Mouse (Mus musculus): ENCODE results near the gene Spata48.

Spata48 gene

DNA sequence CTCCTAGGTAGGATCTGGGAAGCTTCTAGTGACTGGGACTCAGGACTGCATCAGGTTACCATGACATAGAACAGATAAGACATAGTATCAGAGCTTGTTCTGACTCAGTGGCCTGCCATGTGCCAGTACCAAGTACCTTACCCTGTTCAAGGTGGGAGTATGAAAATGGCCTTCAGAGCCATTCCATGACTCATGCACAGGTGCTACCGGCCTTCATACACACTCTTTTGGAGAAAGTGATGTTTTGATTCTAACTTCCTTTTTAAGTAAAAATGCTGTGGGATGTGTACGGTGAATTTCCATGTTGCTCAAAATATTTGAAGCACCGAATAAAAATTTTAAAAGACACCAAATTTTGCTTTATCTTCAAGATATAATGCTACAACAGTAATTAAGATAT, 84.1 kb downstream of the Spata48 start:
- no peak for DNase-seq

DNA sequence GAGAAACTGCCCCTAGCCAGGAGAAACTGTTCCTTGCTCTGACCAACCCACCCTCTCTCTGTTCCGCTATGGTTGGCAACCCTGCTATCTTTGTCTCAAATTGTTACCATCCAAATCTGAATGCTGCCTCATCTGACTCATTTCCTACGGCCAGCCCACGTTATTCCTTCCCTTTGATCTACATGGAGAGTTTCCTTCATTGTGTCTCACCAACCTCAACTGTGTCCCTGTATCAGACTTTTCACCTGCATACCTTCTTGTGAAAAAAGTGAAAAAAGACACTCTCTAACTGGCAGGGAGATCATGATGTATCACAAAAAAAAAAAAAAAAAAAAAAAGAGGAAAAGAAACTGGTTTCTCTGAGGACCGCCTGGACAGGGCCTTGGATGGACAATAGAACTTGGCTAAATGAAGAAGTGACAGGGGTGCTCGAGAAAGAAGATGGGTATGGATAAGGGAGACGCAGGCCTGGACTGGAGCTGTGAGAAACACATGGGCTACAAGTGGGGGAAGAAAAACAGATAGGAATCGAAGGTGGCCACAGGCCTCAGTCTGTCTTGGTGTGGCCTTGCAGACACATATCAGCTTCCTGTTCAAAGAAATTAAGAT, 85.1 kb downstream of the Spata48 start:
- no peak for DNase-seq

DNA sequence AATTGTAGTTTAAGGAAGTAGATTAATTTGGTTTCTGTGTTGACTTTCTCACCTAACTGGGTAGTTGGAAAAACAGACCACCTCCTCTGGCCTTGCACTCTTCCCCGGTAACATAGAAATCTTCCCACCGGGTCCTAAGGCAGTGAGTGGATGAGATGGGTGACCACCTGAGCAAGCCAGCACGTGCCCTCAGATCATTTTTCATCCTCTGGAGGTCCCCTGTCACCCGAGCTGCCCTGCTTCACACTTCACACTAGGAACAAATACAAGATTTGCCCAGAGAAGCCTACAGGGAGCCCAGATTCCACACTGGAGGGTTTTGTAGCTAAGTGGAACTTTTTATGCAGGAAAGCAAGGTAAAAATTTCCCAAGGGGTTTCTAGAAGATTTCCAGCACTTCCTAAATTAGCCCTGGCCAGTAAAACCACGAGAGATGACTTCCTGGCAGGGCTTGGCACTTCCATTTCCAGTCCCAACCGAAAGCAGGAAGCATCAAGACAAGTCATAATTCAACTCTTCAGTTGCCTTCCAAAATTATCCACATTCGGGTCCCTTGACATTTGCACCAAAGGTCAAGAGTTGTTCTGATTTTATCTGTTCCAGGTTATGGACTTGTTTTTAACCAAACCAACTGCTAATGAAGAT, 85.8 kb downstream of the Spata48 start:
- no peak for DNase-seq

DNA sequence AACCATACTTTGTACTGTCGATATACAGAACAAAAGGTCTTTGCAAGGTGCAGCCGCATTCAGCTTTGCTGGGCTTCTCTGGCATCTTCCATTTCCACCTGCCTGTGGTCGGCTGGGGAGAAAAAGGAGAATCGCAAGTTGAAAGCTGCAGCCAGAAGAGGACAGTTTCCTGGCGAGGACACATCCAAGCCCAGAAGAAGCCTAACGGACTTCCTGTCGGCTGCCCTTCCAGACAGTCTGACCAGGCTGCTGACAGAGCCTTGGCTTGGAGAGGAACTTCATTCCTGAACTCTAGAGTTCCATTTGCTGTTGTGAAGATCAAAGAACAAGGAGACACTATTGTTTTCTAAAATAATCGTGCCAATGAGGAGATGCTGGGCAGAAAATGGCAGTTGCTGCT, 93.7 kb downstream of the Spata48 start:
- peak; percentile 9 for DNase-seq

DNA sequence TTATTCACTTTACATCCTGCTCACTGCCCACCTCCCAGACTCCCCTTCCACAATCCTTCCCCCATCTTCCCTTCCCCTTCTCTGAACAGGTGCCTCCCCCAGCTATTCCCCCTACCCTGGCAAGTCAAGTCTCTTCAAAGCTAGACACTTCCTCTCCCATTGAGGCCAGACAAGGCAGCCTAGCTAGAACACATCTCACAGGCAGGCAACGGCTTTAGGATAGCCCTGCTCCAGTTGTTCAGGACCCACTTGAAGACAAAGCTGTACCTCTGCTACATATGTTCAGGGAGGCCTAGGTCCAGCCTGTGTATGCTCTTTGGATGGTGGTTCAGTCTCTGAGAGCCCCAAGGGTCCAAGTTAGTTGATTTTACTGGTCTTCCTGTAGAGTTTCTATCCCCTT, 94.3 kb downstream of the Spata48 start:
- DNase-seq, result no peak

DNA sequence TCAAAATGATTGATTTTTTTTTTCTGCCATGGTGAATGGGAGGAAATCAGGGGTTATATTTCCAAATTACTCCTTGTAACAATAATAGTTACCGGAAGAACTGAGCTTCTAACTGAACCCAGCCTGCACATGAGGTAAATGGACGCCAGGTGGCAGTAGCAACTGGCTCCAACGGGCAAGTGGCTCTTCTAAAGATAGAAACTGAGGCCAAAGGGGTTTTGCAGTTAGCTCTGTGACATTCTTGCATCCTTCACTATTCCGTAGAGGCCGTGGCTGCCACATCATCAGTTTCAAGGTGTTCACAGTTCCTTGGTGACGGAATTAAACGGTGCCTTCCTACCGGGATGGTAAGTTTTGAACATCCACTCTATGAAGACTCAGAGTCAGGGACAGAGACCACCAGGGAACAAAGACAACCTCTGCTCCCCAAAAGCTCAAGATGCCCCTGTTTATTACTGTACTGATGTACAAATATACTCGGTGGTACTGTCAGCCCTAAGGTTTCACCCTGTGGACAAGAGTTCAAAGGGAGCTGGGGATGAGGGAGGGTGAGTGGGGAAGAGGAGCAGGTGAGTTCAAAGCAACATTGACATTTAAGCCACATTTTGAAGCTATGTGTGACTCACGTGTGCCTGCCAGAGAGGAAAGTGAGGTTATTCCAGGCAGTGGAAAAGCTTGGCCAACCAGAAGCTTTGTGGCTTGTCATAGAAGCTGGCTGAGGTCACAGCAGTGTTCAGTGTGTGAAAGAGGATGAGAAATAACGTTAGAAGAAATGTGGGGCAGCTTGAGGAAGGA, 95.5 kb downstream of the Spata48 start:
- DNase-seq, result peak; percentile 64

DNA sequence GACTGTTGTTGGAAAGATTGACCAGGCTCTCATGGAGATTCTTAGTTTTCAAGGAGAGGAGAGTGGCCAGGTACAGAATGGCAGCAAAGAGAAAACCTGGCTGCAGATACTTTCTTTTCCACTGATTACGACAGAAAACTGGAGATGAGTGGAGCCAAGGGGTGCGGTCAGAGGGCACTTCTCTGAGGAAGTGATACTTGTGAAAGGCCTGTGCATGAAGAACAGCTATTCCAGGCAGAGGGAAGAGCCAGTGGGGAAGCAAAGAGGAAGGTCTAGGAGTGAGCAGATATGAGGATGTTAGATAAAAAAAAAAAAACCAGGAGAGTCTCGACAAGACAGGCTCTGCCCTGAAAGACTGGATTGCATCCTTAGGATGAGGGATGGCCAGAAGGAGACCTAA, 96.8 kb downstream of the Spata48 start:
- DNase-seq, result no peak

DNA sequence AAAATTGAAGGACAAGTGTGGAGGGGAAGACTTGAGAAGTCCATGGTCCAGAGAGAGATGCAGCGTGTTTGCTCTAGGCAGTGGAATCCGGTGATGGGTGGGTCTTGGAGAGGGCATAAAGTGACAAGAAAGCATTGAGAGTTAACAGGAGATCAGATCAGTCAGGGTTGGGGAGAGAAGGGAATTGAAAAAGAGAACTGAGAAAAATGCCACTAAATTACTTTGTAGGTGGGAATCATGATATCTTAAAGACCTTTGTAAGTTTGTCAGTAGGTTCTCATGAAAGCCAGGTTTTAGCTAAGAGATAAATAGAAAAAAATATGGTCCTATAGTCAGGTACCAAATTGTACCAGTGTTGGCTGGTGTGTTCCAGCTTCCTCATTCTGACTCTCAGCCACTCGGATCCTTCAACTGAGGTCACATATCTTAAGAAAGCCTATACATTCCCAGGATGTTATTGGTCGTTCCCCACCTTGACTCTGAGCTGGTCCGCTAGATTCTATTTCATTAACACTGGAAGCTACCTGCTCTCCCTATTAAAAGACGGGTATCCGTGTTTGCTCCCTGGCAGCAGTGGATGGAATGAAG, 97.3 kb downstream of the Spata48 start:
- no peak for DNase-seq

DNA sequence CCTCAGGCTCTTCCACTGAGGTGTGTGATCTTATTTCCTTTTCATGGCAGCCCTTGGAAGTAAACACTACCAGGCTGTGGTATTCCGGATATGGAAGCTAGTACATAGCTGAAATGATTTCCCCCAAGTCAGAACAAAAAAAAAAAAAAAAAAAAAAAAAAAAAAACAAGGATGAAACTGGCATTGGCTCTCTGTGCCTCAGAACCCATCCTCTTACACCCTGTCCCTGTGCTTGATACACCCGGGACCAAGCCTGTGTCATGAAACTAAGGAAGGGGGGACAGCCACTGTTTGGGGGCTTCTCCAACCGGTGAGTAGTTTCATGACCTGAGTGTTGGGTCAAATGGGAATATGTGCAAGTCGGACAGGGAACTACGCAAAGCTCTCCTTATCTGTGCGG, 99.2 kb downstream of the Spata48 start:
- no peak for DNase-seq

DNA sequence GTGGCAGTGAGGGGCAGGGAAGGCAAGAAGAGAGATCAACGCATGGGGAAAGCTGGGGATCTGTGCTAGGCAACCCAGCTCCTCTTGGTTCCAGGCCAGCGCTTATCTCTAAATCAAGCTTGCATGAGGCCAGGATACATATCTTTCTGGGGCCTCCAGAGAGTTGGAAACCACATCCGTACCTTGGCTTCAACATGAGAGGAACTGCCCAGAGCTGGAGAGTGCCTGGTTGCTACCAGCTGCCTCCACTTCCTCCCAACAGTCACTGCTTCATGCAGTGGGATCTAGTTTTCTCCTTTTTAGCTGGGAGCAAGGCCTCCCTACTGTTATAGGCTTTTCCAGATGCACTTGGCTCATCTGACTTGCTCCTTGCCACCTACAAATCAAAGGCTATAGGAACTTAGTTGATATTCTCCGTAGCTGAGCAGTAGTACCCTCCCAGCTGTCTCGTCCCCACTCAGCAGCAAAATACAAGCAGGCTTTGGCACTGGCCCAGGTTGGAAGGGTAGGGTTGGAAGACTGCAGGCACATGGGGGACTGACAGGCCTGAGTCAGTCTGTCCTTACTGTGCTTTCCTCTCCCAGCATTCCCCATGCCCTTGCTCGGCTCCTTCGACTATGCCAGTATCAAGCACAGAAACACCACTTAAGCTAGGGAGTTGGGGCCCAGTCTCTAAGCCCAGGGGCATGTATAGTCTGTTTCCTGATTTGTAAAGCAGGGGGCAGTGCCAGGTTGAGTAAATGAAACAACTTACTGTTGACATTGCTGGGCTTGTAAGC, 102.6 kb downstream of the Spata48 start:
- peak; percentile 12 for DNase-seq

Measured in kidney, postnatal 10 days (tissue).